Mouse (Mus musculus): ENCODE data around the gene Lyl1. TPM values are rescaled to one million over a fixed set of nuclear protein-coding genes. Genes with fewer than 3 reads are reported as not detected.

Lyl1 gene
- total and polyA plus RNA-seq, 2 experiments from 2014 or later: 2.5 to 2.7 TPM

DNA sequence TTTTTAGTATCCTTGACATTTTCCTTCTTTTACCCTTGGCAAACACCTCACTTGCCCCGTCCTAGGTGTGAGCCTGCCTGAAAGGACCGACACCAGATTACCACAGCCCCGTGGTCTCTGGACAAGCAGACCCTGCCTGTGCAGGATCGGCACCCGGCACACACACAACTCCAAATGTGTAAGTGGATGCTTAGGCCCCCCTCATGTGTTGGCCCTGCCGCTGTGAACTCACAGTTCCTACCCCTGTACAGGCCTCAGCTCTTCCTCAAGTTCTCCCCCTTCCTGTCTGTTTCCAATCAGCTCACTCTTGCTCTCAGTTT lies 21.2 kb downstream of the Lyl1 start:
- Histone ChIP-seq H3K4me1 (ENCODE audit: insufficient read depth) (peaks cover 18% of the 10 kb centered on the region), H3K4me3 (ENCODE audit: low read depth, low read length) (no peak overlapping the region), H3K27me3 (ENCODE audit: insufficient read depth, low read length) (no peaks in the 10 kb centered on the region), H3K27ac (ENCODE audit: low read depth, low read length) (peak overlapping the region; percentile 82), H3K4me2 (ENCODE audit: low read depth) (no peak overlapping the region), H3K36me3 (ENCODE audit: insufficient read depth) (peaks cover 78% of the 10 kb centered on the region), H3K9me3 (ENCODE audit: low read length) (no peaks in the 10 kb centered on the region), H3K9ac (0 out of 2 replicates have a peak overlapping the region, but pooled peaks have one; percentile 25)
- no peak; the same call in 1 of the 2 replicates for TF ChIP-seq CTCF (IDR thresholded peaks at IDR 0.05; ENCODE audit: low read depth)
- 48% methylated on average over 6 of the region's 6 CpGs for WGBS
- DNase-seq (no peak), ATAC-seq (no peak; the same call in 1 of the 2 replicates)

DNA sequence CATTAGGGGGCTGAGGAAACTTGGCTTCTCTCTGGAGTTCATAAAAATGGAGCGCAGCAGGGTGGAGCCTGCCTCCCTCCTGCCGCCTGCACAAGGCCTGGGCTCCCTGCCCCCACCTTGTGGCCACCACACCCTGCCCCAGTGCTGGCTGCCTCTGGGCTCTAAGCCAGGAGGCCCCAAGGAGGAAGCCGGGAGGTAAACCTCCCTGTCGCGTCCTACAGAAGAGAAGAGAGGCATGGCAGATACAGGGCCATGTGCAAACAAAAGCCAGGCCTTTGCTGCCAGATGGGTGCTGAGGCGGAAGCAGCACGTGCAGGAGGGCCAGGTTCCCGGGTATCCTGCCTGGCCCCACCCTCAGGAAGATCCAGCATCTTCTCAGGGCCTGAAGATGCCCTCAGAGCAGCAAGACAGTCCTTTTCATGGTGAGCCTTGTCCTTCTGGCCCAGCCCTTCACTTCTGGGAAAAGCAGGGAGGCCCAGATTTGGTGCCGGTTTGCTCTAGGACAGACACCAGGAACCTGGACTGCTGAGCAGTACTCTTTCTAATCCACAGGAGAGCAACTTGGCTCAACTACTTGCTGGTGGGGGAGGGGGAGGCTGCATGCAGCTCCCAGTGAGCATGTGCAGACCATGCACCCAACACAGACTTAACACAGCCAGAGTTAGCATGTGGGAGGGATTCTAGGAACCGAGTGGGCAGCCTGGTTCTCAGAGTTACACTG lies 21.8 kb downstream of the Lyl1 start, which contains the start of gene G430095P16Rik:
G430095P16Rik (plus strand) TSS at position 158 of the 721 bp plus-strand sequence.
- H3K27me3 ChIP-seq (ENCODE audit: insufficient read depth, low read length): no peaks in the 10 kb centered on the region
- DNase-seq: peak; percentile 72
- 10% methylated on average over 10 of the region's 10 CpGs for WGBS
- no peak within 1 kb of the TSS for H3K4me2 ChIP-seq (ENCODE audit: low read depth)
- no peak within 1 kb of the TSS for H3K4me3 ChIP-seq (ENCODE audit: low read depth, low read length)
- peak within 1 kb of the TSS; percentile 82 for H3K27ac ChIP-seq (ENCODE audit: low read depth, low read length)
- peaks cover 18% of the 10 kb centered on the region for H3K4me1 ChIP-seq (ENCODE audit: insufficient read depth)
- peak within 1 kb of the TSS; percentile 25; the same call in 1 of the 2 replicates for H3K9ac ChIP-seq
- 0 out of 2 replicates have a peak, but pooled peaks have one; percentile 11 for TF ChIP-seq CTCF (IDR thresholded peaks at IDR 0.05; ENCODE audit: low read depth)
- H3K36me3 ChIP-seq (ENCODE audit: insufficient read depth): peaks cover 75% of the 10 kb centered on the region
- peak; percentile 71 for ATAC-seq
- H3K9me3 ChIP-seq (ENCODE audit: low read length): no peaks in the 10 kb centered on the region

DNA sequence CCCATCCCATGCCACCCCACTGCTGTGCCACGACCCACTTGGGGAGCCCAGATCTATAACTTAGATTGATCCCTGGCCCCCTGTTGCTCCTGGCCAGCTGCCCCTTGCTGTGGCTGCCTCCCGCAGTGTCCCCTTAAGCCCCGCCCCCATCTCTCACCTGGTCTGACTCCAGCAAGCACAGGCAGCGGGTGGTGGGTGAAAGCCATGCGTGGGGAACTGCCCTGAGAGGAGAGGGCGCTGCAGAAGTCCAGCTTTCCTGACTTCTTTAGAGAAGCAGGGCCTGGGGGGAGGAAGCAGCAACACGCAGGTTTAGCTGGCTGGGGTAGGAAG lies 22.3 kb downstream of the Lyl1 start:
- Histone ChIP-seq H3K36me3 (ENCODE audit: insufficient read depth) (peaks cover 75% of the 10 kb centered on the region), H3K27ac (ENCODE audit: low read depth, low read length) (peak overlapping the region; percentile 82), H3K4me3 (ENCODE audit: low read depth, low read length) (no peak overlapping the region), H3K9me3 (ENCODE audit: low read length) (no peaks in the 10 kb centered on the region), H3K4me2 (ENCODE audit: low read depth) (no peak overlapping the region), H3K27me3 (ENCODE audit: insufficient read depth, low read length) (no peaks in the 10 kb centered on the region), H3K9ac (peak overlapping the region; percentile 25; the same call in 1 of the 2 replicates), H3K4me1 (ENCODE audit: insufficient read depth) (peaks cover 18% of the 10 kb centered on the region)
- no peak for ATAC-seq
- 19% methylated on average over 7 of the region's 7 CpGs for WGBS
- DNase-seq: peak; percentile 10
- no peak for TF ChIP-seq CTCF (IDR thresholded peaks at IDR 0.05; ENCODE audit: low read depth)

- ATAC-seq: no peak
- Histone ChIP-seq H3K27ac (ENCODE audit: low read depth, low read length) (peak overlapping the region; percentile 82), H3K9me3 (ENCODE audit: low read length) (no peaks in the 10 kb centered on the region), H3K4me3 (ENCODE audit: low read depth, low read length) (no peak overlapping the region), H3K9ac (peak overlapping the region; percentile 25; the same call in 1 of the 2 replicates), H3K4me2 (ENCODE audit: low read depth) (no peak overlapping the region), H3K36me3 (ENCODE audit: insufficient read depth) (peaks cover 68% of the 10 kb centered on the region), H3K27me3 (ENCODE audit: insufficient read depth, low read length) (no peaks in the 10 kb centered on the region), H3K4me1 (ENCODE audit: insufficient read depth) (peaks cover 22% of the 10 kb centered on the region)
- peak; percentile 16 for DNase-seq
- no peak for TF ChIP-seq CTCF (IDR thresholded peaks at IDR 0.05; ENCODE audit: low read depth)
- WGBS: 51% methylated on average over 9 of the region's 9 CpGs
Observed at GRCm38 (mm10) chr8:84724683-84725082, 23.4 kb downstream of the Lyl1 start.

DNA sequence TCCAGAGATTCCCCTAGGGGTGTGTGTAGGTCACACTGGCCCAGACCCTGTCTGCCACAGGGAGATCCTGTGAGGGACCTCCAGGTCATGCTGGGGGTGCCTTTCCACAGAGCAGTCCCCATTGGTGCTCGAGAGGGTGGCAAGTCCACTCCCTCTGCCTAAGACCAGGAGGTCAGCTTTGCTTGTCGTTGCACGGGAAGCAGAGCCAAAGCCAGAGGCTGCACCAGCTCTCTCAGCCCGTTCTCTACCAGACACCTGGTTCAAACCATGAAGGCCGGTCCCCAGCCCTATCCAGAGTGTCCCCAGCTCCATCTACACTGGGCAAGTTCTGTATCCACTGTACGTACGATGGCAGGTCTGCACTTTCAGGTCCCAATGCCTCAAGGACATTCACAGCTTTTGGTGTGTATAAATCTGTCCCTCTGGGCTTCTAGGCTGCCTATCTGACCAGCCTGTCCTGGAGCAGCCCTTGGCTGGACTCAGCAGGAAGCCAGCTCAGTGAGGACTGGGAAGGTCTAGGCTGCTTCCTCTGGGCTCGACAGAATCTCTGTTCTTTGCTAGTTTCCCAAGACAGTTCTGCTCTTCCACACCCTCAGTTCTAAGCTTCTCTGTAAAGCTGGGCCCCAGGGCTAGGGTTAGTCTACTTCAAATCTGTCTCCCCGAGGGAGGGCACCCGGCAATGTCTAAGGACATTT lies 24.1 kb downstream of the Lyl1 start:
- Histone ChIP-seq H3K36me3 (ENCODE audit: insufficient read depth) (peaks cover 64% of the 10 kb centered on the region), H3K4me2 (ENCODE audit: low read depth) (no peak overlapping the region), H3K27me3 (ENCODE audit: insufficient read depth, low read length) (no peaks in the 10 kb centered on the region), H3K27ac (ENCODE audit: low read depth, low read length) (peak overlapping the region; percentile 82), H3K9me3 (ENCODE audit: low read length) (no peaks in the 10 kb centered on the region), H3K4me1 (ENCODE audit: insufficient read depth) (peaks cover 24% of the 10 kb centered on the region), H3K4me3 (ENCODE audit: low read depth, low read length) (no peak overlapping the region), H3K9ac (no peak overlapping the region; the same call in 1 of the 2 replicates)
- 47% methylated on average over 10 of the region's 10 CpGs for WGBS
- DNase-seq (no peak), ATAC-seq (no peak)
- no peak for TF ChIP-seq CTCF (IDR thresholded peaks at IDR 0.05; ENCODE audit: low read depth)

- Histone ChIP-seq H3K4me2 (ENCODE audit: low read depth) (no peak overlapping the region), H3K36me3 (ENCODE audit: insufficient read depth) (peaks cover 59% of the 10 kb centered on the region), H3K27me3 (ENCODE audit: insufficient read depth, low read length) (no peaks in the 10 kb centered on the region), H3K27ac (ENCODE audit: low read depth, low read length) (peak overlapping the region; percentile 82), H3K9ac (no peak overlapping the region), H3K4me1 (ENCODE audit: insufficient read depth) (peaks cover 28% of the 10 kb centered on the region), H3K4me3 (ENCODE audit: low read depth, low read length) (no peak overlapping the region), H3K9me3 (ENCODE audit: low read length) (no peaks in the 10 kb centered on the region)
- peak; percentile 62 for TF ChIP-seq CTCF (IDR thresholded peaks at IDR 0.05; ENCODE audit: low read depth)
- 8% methylated on average over 3 of the region's 3 CpGs for WGBS
- ATAC-seq (no peak), DNase-seq (peak; percentile 43)
Observed at GRCm38 (mm10) chr8:84725941-84726259, 24.6 kb downstream of the Lyl1 start.

DNA sequence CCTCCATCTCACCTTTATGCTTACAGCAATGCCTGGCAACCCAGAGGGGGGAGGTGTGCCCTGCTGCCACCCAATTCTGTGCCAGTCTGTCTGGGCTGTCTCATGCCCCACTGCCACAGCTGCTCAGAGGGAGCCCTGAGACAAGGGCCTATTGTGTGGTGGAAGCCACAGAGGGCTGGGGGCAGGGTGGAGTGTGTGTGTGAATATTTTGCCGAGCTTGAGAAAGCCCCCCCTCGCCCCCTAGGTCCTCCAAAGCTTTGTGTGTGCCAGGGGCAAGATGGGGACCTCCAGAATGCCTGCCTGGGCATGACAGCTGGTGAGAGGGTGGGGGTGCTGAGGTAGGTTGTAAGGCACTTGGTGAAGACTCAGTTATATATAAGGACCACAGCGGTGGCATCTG lies 27.2 kb downstream of the Lyl1 start:
- H3K9me3 ChIP-seq (ENCODE audit: low read length): no peaks in the 10 kb centered on the region
- no peak overlapping the region for H3K9ac ChIP-seq
- no peak overlapping the region for H3K4me3 ChIP-seq (ENCODE audit: low read depth, low read length)
- peak overlapping the region; percentile 8; the same call in 1 of the 2 replicates for H3K4me2 ChIP-seq (ENCODE audit: low read depth)
- DNase-seq (peak; percentile 59), ATAC-seq (peak; percentile 77)
- H3K36me3 ChIP-seq (ENCODE audit: insufficient read depth): peaks cover 43% of the 10 kb centered on the region
- H3K4me1 ChIP-seq (ENCODE audit: insufficient read depth): peaks cover 38% of the 10 kb centered on the region
- WGBS: 26% methylated on average over 3 of the region's 3 CpGs
- H3K27ac ChIP-seq (ENCODE audit: low read depth, low read length): peak overlapping the region; percentile 62
- TF ChIP-seq CTCF (IDR thresholded peaks at IDR 0.05; ENCODE audit: low read depth): no peak
- H3K27me3 ChIP-seq (ENCODE audit: insufficient read depth, low read length): no peaks in the 10 kb centered on the region
